ENCODE assay signal across 9 mouse cellular contexts in the genomic region with DNA sequence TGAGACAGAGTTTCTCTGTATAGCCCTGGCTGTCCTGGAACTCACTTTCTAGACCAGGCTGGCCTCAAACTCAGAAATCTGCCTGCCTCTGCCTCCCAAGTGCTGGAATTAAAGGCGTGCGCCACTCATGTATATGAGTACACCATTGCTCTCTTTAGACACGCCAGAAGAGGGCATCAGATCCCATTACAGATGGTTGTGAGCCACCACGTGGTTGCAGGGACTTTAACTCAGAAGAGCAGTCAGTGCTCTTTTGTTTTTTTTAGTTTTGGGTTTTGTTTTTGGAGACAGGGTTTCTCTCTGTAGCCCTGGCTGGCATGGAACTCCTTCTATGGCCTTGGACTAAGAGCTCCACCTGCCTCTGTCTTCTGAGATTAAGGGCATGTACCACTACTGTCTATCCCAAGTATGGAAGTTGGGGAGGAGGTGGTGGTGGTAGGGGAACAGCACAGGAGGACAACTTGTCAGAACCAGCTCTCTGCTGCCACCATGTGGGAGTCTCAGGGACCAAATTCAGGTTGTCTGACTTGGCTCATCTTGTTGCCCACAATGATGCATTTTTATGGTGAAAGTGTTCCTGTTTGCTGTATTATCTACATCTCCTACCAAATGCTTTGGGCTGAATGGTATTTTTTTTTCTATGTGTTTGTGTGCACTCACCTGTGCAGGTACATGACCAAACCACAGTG. TPM values are rescaled to one million over a fixed set of nuclear protein-coding genes. Genes with fewer than 3 reads are reported as not detected.
DNase-seq lines count a peak whose midpoint lies in the region; ATAC-seq and TF ChIP-seq lines count a peak whose summit lies in the region.
"Had no signal": no experiment of that assay in that cellular context is flagged by ENCODE, and none has a peak within 500 bp of the region (broad histone marks: within the 10 kb centered on the region; RNA-seq: fewer than 3 reads in every experiment).

No protein-coding gene starts in this region.

- DNase-seq in cerebellum, adult 11 months = peak; percentile 70
- no peak for DNase-seq in Patski (ENCODE audit: low read depth, low spot score)
- DNase-seq in cerebellum, postnatal 25 days = peak; percentile 88 to 93
- DNase-seq in gastrocnemius, postnatal 4 days (ENCODE audit: low spot score in 2 of 2) = peak; percentile 52 to 82
- peak; percentile 57 to 89 for DNase-seq in layer of hippocampus, postnatal 25 days (ENCODE audit: extremely low spot score in 1 of 2, low spot score in 1 of 2)
- DNase-seq in spleen, adult 18-20 months = peak; percentile 71 to 87

- ATAC-seq in cerebellum, adult (ENCODE audit: insufficient number of reproducible peaks, low FRiP score, low TSS enrichment) = no peak
- peak; percentile 33 for ATAC-seq in Patski
- peak; percentile 81 for ATAC-seq in megakaryocyte progenitor cell, adult 5-6 weeks (replicated peaks; ENCODE audit: poor library complexity)

- CTCF ChIA-PET in Patski (lab: Charles Lee) = interaction anchor here (0.6 to 5.0 kb wide), 4 partner anchors 9 to 18 kb away, joined by 3 to 27 read pairs (median 13); no protein-coding TSS in a partner anchor

- H3K27me3 ChIP-seq in Patski = no peaks in the 10 kb centered on the region
- H3K27me3 ChIP-seq: limb, embryonic 13.5 days had no signal

- peak; percentile 87 for TF ChIP-seq CTCF in Patski (IDR thresholded peaks at IDR 0.05)

- POLR2A ChIA-PET in Patski (lab: Charles Lee) = interaction anchor here (0.7 kb wide), 1 partner anchor 18 kb away, joined by 3 read pairs; no protein-coding TSS in a partner anchor

- in situ Hi-C loops in Patski (cut with MboI; ENCODE audit: low pct_unique_long_range_greater_than_20kb) = no loop called here

RNA-seq across cellular contexts. Expression of a gene that starts 4.1 kb away (rescaled TPM):
- polyA plus RNA-seq in Patski (2021) = 17.7 TPM
- 1 to 10 TPM; 9.0 to 9.8 TPM for total RNA-seq in gastrocnemius, postnatal 4 days (2021)
- 10 to 100 TPM; 18.0 to 20.6 TPM for total RNA-seq in layer of hippocampus, postnatal 25 days (2021)
- 6.5 and 9.0 TPM in 2 replicates for total RNA-seq in megakaryocyte progenitor cell, adult 5-6 weeks (2015)
- 13.8 and 15.4 TPM in 2 replicates for total RNA-seq in megakaryocyte progenitor cell, adult 5-6 weeks (2017)

RNA-seq across cellular contexts. Expression of a gene that starts 4.2 kb away (rescaled TPM):
- 2.1 TPM for polyA plus RNA-seq in Patski (2021)
- total RNA-seq in gastrocnemius, postnatal 4 days (2021) = 1 to 10 TPM; 7.4 to 7.6 TPM
- total RNA-seq in layer of hippocampus, postnatal 25 days (2021) = 1 to 10 TPM; 4.0 to 4.2 TPM
- 27.0 and 38.6 TPM in 2 replicates for total RNA-seq in megakaryocyte progenitor cell, adult 5-6 weeks (2015)
- total RNA-seq in megakaryocyte progenitor cell, adult 5-6 weeks (2017) = 21.7 and 35.4 TPM in 2 replicates

RNA-seq across cellular contexts. Expression of a gene that starts 15.3 kb away (rescaled TPM):
- 45.1 TPM for polyA plus RNA-seq in Patski (2021)
- total RNA-seq in gastrocnemius, postnatal 4 days (2021) = 10 to 100 TPM; 23.7 to 29.6 TPM
- 10 to 100 TPM; 67.4 to 73.4 TPM for total RNA-seq in layer of hippocampus, postnatal 25 days (2021)
- 3.4 and 3.5 TPM in 2 replicates for total RNA-seq in megakaryocyte progenitor cell, adult 5-6 weeks (2015)
- 2.7 and 8.0 TPM in 2 replicates for total RNA-seq in megakaryocyte progenitor cell, adult 5-6 weeks (2017)

RNA-seq across cellular contexts. Expression of a gene that starts 20.1 kb away (rescaled TPM):
- polyA plus RNA-seq in Patski (2021) = 6.9 TPM
- total RNA-seq in gastrocnemius, postnatal 4 days (2021) = over 10,000 TPM; 28,893 to 32,257 TPM
- 1 to 10 TPM in 1 of 2 experiments, under 1 TPM in 1; 0.96 to 2.9 TPM for total RNA-seq in layer of hippocampus, postnatal 25 days (2021)
- 7.8 and 10.6 TPM in 2 replicates for total RNA-seq in megakaryocyte progenitor cell, adult 5-6 weeks (2015)
- 6.0 and 6.8 TPM in 2 replicates for total RNA-seq in megakaryocyte progenitor cell, adult 5-6 weeks (2017)

RNA-seq across cellular contexts. Expression of a gene that starts 20.5 kb away (rescaled TPM):
- polyA plus RNA-seq in Patski (2021) = 51.7 TPM
- 10 to 100 TPM; 48.0 to 51.7 TPM for total RNA-seq in gastrocnemius, postnatal 4 days (2021)
- 10 to 100 TPM; 97.2 to 99.9 TPM for total RNA-seq in layer of hippocampus, postnatal 25 days (2021)
- total RNA-seq in megakaryocyte progenitor cell, adult 5-6 weeks (2015) = 12.8 and 13.8 TPM in 2 replicates
- total RNA-seq in megakaryocyte progenitor cell, adult 5-6 weeks (2017) = 34.0 and 36.0 TPM in 2 replicates
